Mouse (Mus musculus) stomach, embryonic 16.5 days (tissue): ENCODE results near the gene Banf2. TPM values are rescaled to one million over a fixed set of nuclear protein-coding genes. Genes with fewer than 3 reads are reported as not detected.
A peak's percentile ranks its signal among the peaks of the same experiment; 100 is the strongest.

Source experiments
- ATAC-seq: fragments of 200-750 bp; cut with Nextera tagmentation; 2 replicates; pipeline ENCODE4 v1.8.0; 2017; ENCODE audit warnings: moderate number of reproducible peaks, moderate TSS enrichment; ENCODE audit not compliant: insufficient read depth, low FRiP score
- H3K27ac ChIP-seq: fragments of 300-500 bp; sonication (generic); 2 replicates; pipeline ENCODE4 v1.5.1; 2014; ENCODE audit warnings: low read length
- H3K27me3 ChIP-seq: fragments of 300-500 bp; sonication (generic); 2 replicates; pipeline ENCODE4 v1.6.1; 2014; ENCODE audit warnings: low read length, control low read depth, mixed read lengths; ENCODE audit not compliant: control insufficient read depth, insufficient read depth
- H3K36me3 ChIP-seq: fragments of 300-500 bp; sonication (generic); 2 replicates; pipeline ENCODE4 v1.6.1; 2014; ENCODE audit warnings: low read length; ENCODE audit not compliant: control insufficient read depth, insufficient read depth
- H3K4me1 ChIP-seq: fragments of 300-500 bp; sonication (generic); 2 replicates; pipeline ENCODE4 v1.6.1; 2014; ENCODE audit warnings: low read length, control low read depth, mixed read lengths; ENCODE audit not compliant: control insufficient read depth, insufficient read depth
- H3K4me2 ChIP-seq: fragments of 300-500 bp; sonication (generic); 2 replicates; pipeline ENCODE4 v1.6.1; 2014; ENCODE audit warnings: low read depth, low read length, mixed read lengths
- H3K4me3 ChIP-seq: fragments of 300-500 bp; sonication (generic); replicated peaks from 2 replicates; pipeline ENCODE4 v1.5.1; 2014; ENCODE audit warnings: mild to moderate bottlenecking, low read length
- H3K9ac ChIP-seq: fragments of 300-500 bp; sonication (generic); 2 replicates; pipeline ENCODE4 v1.6.1; 2014; ENCODE audit warnings: low read length
- H3K9me3 ChIP-seq: fragments of 300-500 bp; sonication (generic); replicated peaks from 2 replicates; pipeline ENCODE4 v1.6.1; 2016; ENCODE audit warnings: low read length, control low read depth; ENCODE audit not compliant: control insufficient read depth
- WGBS: fragments of 180-500 bp; shearing (Covaris S2); extraction: QIAGEN DNeasy Blood & Tissue Kit; methylation state at CpG from one replicate; pipeline ENCODE4 v1.1.7; 2014; 5-methylcytosine and 5-hydroxymethylcytosine counted together
- polyA plus RNA-seq: library from polyadenylated mRNA; unstranded; fragments of >200 nt; fragmentation: Nextera tagmentation; extraction: Ambion mirVana; gene quantifications from 2 replicates; pipeline ENCODE4 v1.2.1, GENCODE M21; 2015

The Banf2 gene
- polyA plus RNA-seq, 1 experiment from 2014 or later: not detected

- H3K9me3 ChIP-seq: no peaks in the 10 kb centered on the region
- no peak overlapping the region for H3K9ac ChIP-seq
- H3K4me1 ChIP-seq: no peaks in the 10 kb centered on the region
- no peak overlapping the region for H3K27ac ChIP-seq
- no peak overlapping the region for H3K4me3 ChIP-seq
- no peak overlapping the region for H3K4me2 ChIP-seq
- H3K27me3 ChIP-seq: no peaks in the 10 kb centered on the region
- WGBS: 49% methylated on average over 7 of the region's 7 CpGs
- H3K36me3 ChIP-seq: no peaks in the 10 kb centered on the region
- ATAC-seq: no peak
Measured at GRCm38 (mm10) chr2:144072642-144073041, 39.8 kb downstream of the Banf2 start.

- no peaks in the 10 kb centered on the region for H3K36me3 ChIP-seq
- H3K9me3 ChIP-seq: no peaks in the 10 kb centered on the region
- H3K9ac ChIP-seq: no peak overlapping the region
- H3K4me1 ChIP-seq: no peaks in the 10 kb centered on the region
- ATAC-seq: no peak
- 92% methylated on average over 5 of the region's 5 CpGs for WGBS
- H3K4me3 ChIP-seq: no peak overlapping the region
- no peak overlapping the region for H3K27ac ChIP-seq
- H3K27me3 ChIP-seq: no peaks in the 10 kb centered on the region
- H3K4me2 ChIP-seq: no peak overlapping the region
Measured at GRCm38 (mm10) chr2:144074059-144074458, 41.2 kb downstream of the Banf2 start.

GRCm38 (mm10) chr2:144076625-144077024 is 43.8 kb downstream of the Banf2 start:
- H3K27ac ChIP-seq: no peak overlapping the region
- no peaks in the 10 kb centered on the region for H3K9me3 ChIP-seq
- H3K4me2 ChIP-seq: no peak overlapping the region
- no peak for ATAC-seq
- 79% methylated on average over 2 of the region's 2 CpGs for WGBS
- no peak overlapping the region for H3K9ac ChIP-seq
- no peak overlapping the region for H3K4me3 ChIP-seq
- H3K36me3 ChIP-seq: no peaks in the 10 kb centered on the region
- no peaks in the 10 kb centered on the region for H3K4me1 ChIP-seq
- H3K27me3 ChIP-seq: no peaks in the 10 kb centered on the region

- WGBS: 66% methylated on average over 3 of the region's 3 CpGs
- H3K27me3 ChIP-seq: no peaks in the 10 kb centered on the region
- H3K9me3 ChIP-seq: no peaks in the 10 kb centered on the region
- H3K4me3 ChIP-seq: no peak overlapping the region
- no peak overlapping the region for H3K9ac ChIP-seq
- no peaks in the 10 kb centered on the region for H3K36me3 ChIP-seq
- H3K27ac ChIP-seq: no peak overlapping the region
- H3K4me2 ChIP-seq: no peak overlapping the region
- no peak; the same call in 1 of the 2 replicates for ATAC-seq
- no peaks in the 10 kb centered on the region for H3K4me1 ChIP-seq
Measured at GRCm38 (mm10) chr2:144078897-144079296, 46.0 kb downstream of the Banf2 start.

- Histone ChIP-seq H3K4me2 (peak overlapping the region; percentile 36; the same call in 1 of the 2 replicates), H3K9me3 (no peaks in the 10 kb centered on the region), H3K9ac (peak overlapping the region; percentile 63)
Measured at GRCm38 (mm10) chr2:144086183-144086847, 53.5 kb downstream of the Banf2 start.

GRCm38 (mm10) chr2:144087899-144088584 is 55.2 kb downstream of the Banf2 start:
- Histone ChIP-seq H3K9me3 (no peaks in the 10 kb centered on the region), H3K4me1 (peaks cover 18% of the 10 kb centered on the region), H3K27ac (no peak overlapping the region), H3K4me3 (no peak overlapping the region), H3K9ac (no peak overlapping the region), H3K36me3 (no peaks in the 10 kb centered on the region), H3K4me2 (no peak overlapping the region), H3K27me3 (no peaks in the 10 kb centered on the region)
- WGBS: 52% methylated on average over 9 of the region's 9 CpGs
- ATAC-seq: no peak

More at GRCm38 (mm10) chr2:144086183-144086847, 53.5 kb downstream of the Banf2 start:
- peak; percentile 82 for ATAC-seq
- Histone ChIP-seq H3K27ac (peak overlapping the region; percentile 82), H3K27me3 (no peaks in the 10 kb centered on the region), H3K36me3 (no peaks in the 10 kb centered on the region), H3K4me1 (peaks cover 18% of the 10 kb centered on the region), H3K4me3 (peak overlapping the region; percentile 2; the same call in 1 of the 2 replicates)
- WGBS: 24% methylated on average over 18 of the region's 18 CpGs

GRCm38 (mm10) chr2:144092767-144093166 is 59.9 kb downstream of the Banf2 start:
- no peaks in the 10 kb centered on the region for H3K9me3 ChIP-seq
- H3K4me3 ChIP-seq: no peak overlapping the region
- no peak overlapping the region for H3K4me2 ChIP-seq
- ATAC-seq: no peak
- H3K9ac ChIP-seq: no peak overlapping the region
- H3K27me3 ChIP-seq: no peaks in the 10 kb centered on the region
- no peaks in the 10 kb centered on the region for H3K36me3 ChIP-seq
- H3K4me1 ChIP-seq: peaks cover 1% of the 10 kb centered on the region
- WGBS: 81% methylated on average over 4 of the region's 4 CpGs
- H3K27ac ChIP-seq: no peak overlapping the region

- Histone ChIP-seq H3K4me3 (no peak overlapping the region), H3K9ac (no peak overlapping the region), H3K4me1 (no peaks in the 10 kb centered on the region), H3K27ac (no peak overlapping the region), H3K27me3 (no peaks in the 10 kb centered on the region), H3K36me3 (no peaks in the 10 kb centered on the region), H3K9me3 (no peaks in the 10 kb centered on the region), H3K4me2 (no peak overlapping the region)
- WGBS: 73% methylated on average over 1 of the region's 1 CpGs
- ATAC-seq: no peak
Measured at GRCm38 (mm10) chr2:144094721-144095120, 61.9 kb downstream of the Banf2 start.

- no peak for ATAC-seq
Measured at GRCm38 (mm10) chr2:144101463-144101961, 68.7 kb downstream of the Banf2 start.

More at GRCm38 (mm10) chr2:144101463-144101961, 68.7 kb downstream of the Banf2 start:
- H3K36me3 ChIP-seq: no peaks in the 10 kb centered on the region
- H3K4me2 ChIP-seq: no peak overlapping the region
- H3K4me3 ChIP-seq: no peak overlapping the region
- no peaks in the 10 kb centered on the region for H3K4me1 ChIP-seq
- H3K27ac ChIP-seq: no peak overlapping the region
- H3K9ac ChIP-seq: no peak overlapping the region
- H3K27me3 ChIP-seq: no peaks in the 10 kb centered on the region
- WGBS: 83% methylated on average over 13 of the region's 13 CpGs
- H3K9me3 ChIP-seq: no peaks in the 10 kb centered on the region
